Mouse (Mus musculus): ENCODE data around the gene Nudt19. TPM values are rescaled to one million over a fixed set of nuclear protein-coding genes. Genes with fewer than 3 reads are reported as not detected.
A peak's percentile ranks its signal among the peaks of the same experiment; 100 is the strongest.
"Not testable (repeated sequence)": the region's sequence is repeated elsewhere in the genome, so short reads cannot be mapped to it uniquely, and the experiment has no call there.

Nudt19 gene
- polyA plus RNA-seq, 1 experiment from 2014 or later, result 35.2 TPM

- Histone ChIP-seq H3K4me1 (ENCODE audit: control insufficient read depth, insufficient read depth, low read length) (peaks cover 13% of the 10 kb centered on the region), H3K9ac (ENCODE audit: low read length) (no peak overlapping the region), H3K4me2 (ENCODE audit: low read depth, severe bottlenecking) (no peak overlapping the region), H3K27ac (replicated peaks; ENCODE audit: low read depth, low read length) (no peak overlapping the region), H3K36me3 (ENCODE audit: control insufficient read depth, insufficient read depth, low read length) (no peaks in the 10 kb centered on the region), H3K4me3 (ENCODE audit: low read depth, low read length) (no peak overlapping the region), H3K27me3 (ENCODE audit: control insufficient read depth, insufficient read depth, low read length) (peaks cover 23% of the 10 kb centered on the region), H3K9me3 (ENCODE audit: control insufficient read depth, low read length) (no peaks in the 10 kb centered on the region)
- ATAC-seq (ENCODE audit: insufficient number of reproducible peaks, low FRiP score, low TSS enrichment, low read depth) (no peak), DNase-seq (ENCODE audit: low spot score) (no peak)
- WGBS, result 6% methylated on average over 11 of the region's 11 CpGs
Measured at GRCm38 (mm10) chr7:35583476-35584025, 27.4 kb upstream of the Nudt19 start.

DNA sequence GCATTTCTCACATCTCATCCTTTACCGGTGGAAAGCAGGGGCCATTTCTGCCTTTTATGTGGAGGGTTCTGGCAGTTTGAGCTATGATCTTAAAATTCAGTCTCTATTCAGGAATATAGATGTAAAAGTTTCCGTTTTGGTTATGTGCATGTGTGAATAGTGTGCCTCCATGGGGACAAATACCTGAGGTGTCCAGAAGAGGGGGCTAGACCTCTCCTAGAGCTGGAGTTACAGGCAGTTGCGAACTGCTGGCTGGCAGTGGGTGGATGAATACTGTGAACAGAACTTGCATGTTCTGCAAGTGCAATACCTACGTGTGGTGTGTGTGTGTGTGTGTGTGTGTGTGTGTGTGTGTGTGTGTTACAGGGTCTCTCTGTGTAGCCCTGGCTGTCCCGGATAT lies 26.6 kb upstream of the Nudt19 start:
- no peak overlapping the region for H3K4me3 ChIP-seq (ENCODE audit: low read depth, low read length)
- ATAC-seq (ENCODE audit: insufficient number of reproducible peaks, low FRiP score, low TSS enrichment, low read depth), result no peak
- no peak overlapping the region for H3K27ac ChIP-seq (replicated peaks; ENCODE audit: low read depth, low read length)
- peaks cover 13% of the 10 kb centered on the region for H3K4me1 ChIP-seq (ENCODE audit: control insufficient read depth, insufficient read depth, low read length)
- WGBS, result 73% methylated on average over 5 of the region's 5 CpGs
- no peak overlapping the region for H3K4me2 ChIP-seq (ENCODE audit: low read depth, severe bottlenecking)
- H3K36me3 ChIP-seq (ENCODE audit: control insufficient read depth, insufficient read depth, low read length), result no peaks in the 10 kb centered on the region
- peaks cover 23% of the 10 kb centered on the region for H3K27me3 ChIP-seq (ENCODE audit: control insufficient read depth, insufficient read depth, low read length)
- no peaks in the 10 kb centered on the region for H3K9me3 ChIP-seq (ENCODE audit: control insufficient read depth, low read length)
- H3K9ac ChIP-seq (ENCODE audit: low read length), result no peak overlapping the region
- no peak for DNase-seq (ENCODE audit: low spot score)

GRCm38 (mm10) chr7:35579849-35580248 lies 23.7 kb upstream of the Nudt19 start:
- no peak overlapping the region for H3K27ac ChIP-seq (replicated peaks; ENCODE audit: low read depth, low read length)
- no peak overlapping the region for H3K9ac ChIP-seq (ENCODE audit: low read length)
- no peak for ATAC-seq (ENCODE audit: insufficient number of reproducible peaks, low FRiP score, low TSS enrichment, low read depth)
- H3K4me2 ChIP-seq (ENCODE audit: low read depth, severe bottlenecking), result no peak overlapping the region
- DNase-seq (ENCODE audit: low spot score), result peak; percentile 70
- peaks cover 21% of the 10 kb centered on the region for H3K27me3 ChIP-seq (ENCODE audit: control insufficient read depth, insufficient read depth, low read length)
- H3K4me1 ChIP-seq (ENCODE audit: control insufficient read depth, insufficient read depth, low read length), result peaks cover 6% of the 10 kb centered on the region
- no peaks in the 10 kb centered on the region for H3K9me3 ChIP-seq (ENCODE audit: control insufficient read depth, low read length)
- 35% methylated on average over 4 of the region's 4 CpGs for WGBS
- no peak overlapping the region for H3K4me3 ChIP-seq (ENCODE audit: low read depth, low read length)
- H3K36me3 ChIP-seq (ENCODE audit: control insufficient read depth, insufficient read depth, low read length), result no peaks in the 10 kb centered on the region

- H3K27me3 ChIP-seq (ENCODE audit: control insufficient read depth, insufficient read depth, low read length); H3K9ac ChIP-seq (ENCODE audit: low read length); H3K9me3 ChIP-seq (ENCODE audit: control insufficient read depth, low read length); H3K27ac ChIP-seq (replicated peaks; ENCODE audit: low read depth, low read length); ATAC-seq (ENCODE audit: insufficient number of reproducible peaks, low FRiP score, low TSS enrichment, low read depth); H3K4me1 ChIP-seq (ENCODE audit: control insufficient read depth, insufficient read depth, low read length); H3K4me2 ChIP-seq (ENCODE audit: low read depth, severe bottlenecking); H3K36me3 ChIP-seq (ENCODE audit: control insufficient read depth, insufficient read depth, low read length); H3K4me3 ChIP-seq (ENCODE audit: low read depth, low read length); DNase-seq (ENCODE audit: low spot score): not testable (repeated sequence)
- WGBS, result 25% methylated on average over 6 of the region's 6 CpGs
Measured at GRCm38 (mm10) chr7:35570883-35571282, 14.8 kb upstream of the Nudt19 start.

DNA sequence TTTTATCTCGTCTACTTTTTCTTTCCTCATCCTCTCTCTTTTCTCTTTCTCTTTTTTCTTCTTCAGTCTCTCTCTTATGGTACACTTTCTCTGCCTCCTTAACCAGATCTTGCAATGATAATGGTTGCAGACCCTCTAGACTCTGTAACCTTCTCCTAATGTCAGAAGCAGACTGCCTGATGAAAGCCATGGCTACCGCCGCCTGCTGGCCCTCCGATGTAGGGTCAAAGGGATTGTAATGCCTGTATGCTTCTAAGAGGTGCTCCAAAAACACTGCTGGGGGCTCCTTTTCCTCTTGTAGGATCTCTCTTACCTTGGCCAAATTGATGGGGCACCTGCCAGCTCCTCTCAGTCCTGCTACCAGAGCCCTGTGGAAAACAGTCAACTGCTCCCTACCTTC lies 13.6 kb upstream of the Nudt19 start:
- H3K4me1 ChIP-seq (ENCODE audit: control insufficient read depth, insufficient read depth, low read length); H3K27me3 ChIP-seq (ENCODE audit: control insufficient read depth, insufficient read depth, low read length); H3K4me2 ChIP-seq (ENCODE audit: low read depth, severe bottlenecking); H3K27ac ChIP-seq (replicated peaks; ENCODE audit: low read depth, low read length); H3K36me3 ChIP-seq (ENCODE audit: control insufficient read depth, insufficient read depth, low read length); H3K4me3 ChIP-seq (ENCODE audit: low read depth, low read length); DNase-seq (ENCODE audit: low spot score); ATAC-seq (ENCODE audit: insufficient number of reproducible peaks, low FRiP score, low TSS enrichment, low read depth); H3K9me3 ChIP-seq (ENCODE audit: control insufficient read depth, low read length); H3K9ac ChIP-seq (ENCODE audit: low read length): not testable (repeated sequence)
- 87% methylated on average over 4 of the region's 4 CpGs for WGBS

- H3K27ac ChIP-seq (replicated peaks; ENCODE audit: low read depth, low read length); DNase-seq (ENCODE audit: low spot score); H3K27me3 ChIP-seq (ENCODE audit: control insufficient read depth, insufficient read depth, low read length); H3K4me3 ChIP-seq (ENCODE audit: low read depth, low read length); H3K36me3 ChIP-seq (ENCODE audit: control insufficient read depth, insufficient read depth, low read length); H3K9me3 ChIP-seq (ENCODE audit: control insufficient read depth, low read length); ATAC-seq (ENCODE audit: insufficient number of reproducible peaks, low FRiP score, low TSS enrichment, low read depth); H3K4me2 ChIP-seq (ENCODE audit: low read depth, severe bottlenecking); H3K4me1 ChIP-seq (ENCODE audit: control insufficient read depth, insufficient read depth, low read length); H3K9ac ChIP-seq (ENCODE audit: low read length): not testable (repeated sequence)
- 75% methylated on average over 13 of the region's 13 CpGs for WGBS
Measured at GRCm38 (mm10) chr7:35565965-35566364, 9.9 kb upstream of the Nudt19 start.

DNA sequence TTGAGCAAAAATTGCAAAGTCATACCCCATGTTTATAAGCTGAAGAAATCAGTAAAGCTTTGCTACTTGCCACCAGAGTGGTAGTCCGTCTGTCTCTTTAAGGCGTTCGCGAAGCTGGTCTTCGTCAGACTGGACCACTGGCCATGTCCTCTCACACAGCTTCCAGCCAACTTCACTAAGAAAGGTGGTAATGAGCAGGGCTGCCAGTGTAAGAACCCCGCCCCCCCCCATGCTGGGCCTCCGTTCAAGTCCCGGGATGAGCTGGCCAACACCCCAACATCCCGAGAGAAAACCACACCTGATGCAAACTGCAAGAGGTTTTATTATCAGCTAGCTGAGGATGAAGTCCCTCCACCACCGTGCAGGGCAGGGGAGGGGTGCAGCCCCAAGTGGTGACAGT lies 8.8 kb upstream of the Nudt19 start:
- H3K4me2 ChIP-seq (ENCODE audit: low read depth, severe bottlenecking); H3K4me3 ChIP-seq (ENCODE audit: low read depth, low read length); H3K4me1 ChIP-seq (ENCODE audit: control insufficient read depth, insufficient read depth, low read length); H3K9ac ChIP-seq (ENCODE audit: low read length); DNase-seq (ENCODE audit: low spot score); H3K27me3 ChIP-seq (ENCODE audit: control insufficient read depth, insufficient read depth, low read length); ATAC-seq (ENCODE audit: insufficient number of reproducible peaks, low FRiP score, low TSS enrichment, low read depth); H3K36me3 ChIP-seq (ENCODE audit: control insufficient read depth, insufficient read depth, low read length); H3K9me3 ChIP-seq (ENCODE audit: control insufficient read depth, low read length); H3K27ac ChIP-seq (replicated peaks; ENCODE audit: low read depth, low read length): not testable (repeated sequence)
- 82% methylated on average over 10 of the region's 10 CpGs for WGBS

- H3K4me1 ChIP-seq (ENCODE audit: control insufficient read depth, insufficient read depth, low read length), result no peaks in the 10 kb centered on the region
- no peak overlapping the region for H3K27ac ChIP-seq (replicated peaks; ENCODE audit: low read depth, low read length)
- no peak for DNase-seq (ENCODE audit: low spot score)
- no peak overlapping the region for H3K9ac ChIP-seq (ENCODE audit: low read length)
- H3K4me3 ChIP-seq (ENCODE audit: low read depth, low read length), result no peak overlapping the region
- WGBS, result 94% methylated on average over 2 of the region's 2 CpGs
- no peaks in the 10 kb centered on the region for H3K36me3 ChIP-seq (ENCODE audit: control insufficient read depth, insufficient read depth, low read length)
- no peak overlapping the region for H3K4me2 ChIP-seq (ENCODE audit: low read depth, severe bottlenecking)
- no peak for ATAC-seq (ENCODE audit: insufficient number of reproducible peaks, low FRiP score, low TSS enrichment, low read depth)
- no peaks in the 10 kb centered on the region for H3K9me3 ChIP-seq (ENCODE audit: control insufficient read depth, low read length)
- H3K27me3 ChIP-seq (ENCODE audit: control insufficient read depth, insufficient read depth, low read length), result no peaks in the 10 kb centered on the region
Measured at GRCm38 (mm10) chr7:35564067-35564865, 8.2 kb upstream of the Nudt19 start.

Measured in limb, embryonic 11.5 days (tissue).